Mouse (Mus musculus) ovary, adult 18-20 months (tissue): ENCODE data around the gene 5031439G07Rik.
"Not testable (repeated sequence)": the region's sequence is repeated elsewhere in the genome, so short reads cannot be mapped to it uniquely, and the experiment has no call there.

ENCODE experiments used
- DNase-seq: peaks from one replicate; pipeline ENCODE4 v3.0.0; 2022; ENCODE audit warnings: low spot score, mixed read lengths

The 5031439G07Rik gene

GRCm38 (mm10) chr15:84953259-84953658, 35.1 kb downstream of the 5031439G07Rik start:
- DNase-seq = no peak

- DNase-seq = no peak
Measured at GRCm38 (mm10) chr15:84950053-84950452, 38.3 kb downstream of the 5031439G07Rik start.

DNA sequence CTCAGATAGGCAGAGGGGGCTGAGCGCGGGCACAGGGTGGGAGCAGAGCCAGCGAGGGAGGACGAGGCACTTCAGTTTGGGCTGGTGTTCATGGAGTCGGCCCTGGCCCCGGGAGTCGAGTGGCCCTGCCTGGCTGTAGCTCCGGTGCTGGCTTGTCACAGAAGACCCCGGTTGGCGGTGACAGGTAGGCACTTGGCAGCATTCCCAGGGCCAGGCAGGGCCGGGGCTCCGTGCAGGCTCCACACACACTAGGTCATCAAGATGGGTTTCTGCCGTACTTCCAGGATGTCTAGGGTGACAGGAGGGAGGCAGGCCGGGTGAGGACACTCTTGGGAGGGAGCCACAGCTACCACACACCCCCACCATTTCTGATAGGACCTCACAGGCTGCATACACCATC, 39.4 kb downstream of the 5031439G07Rik start:
- no peak for DNase-seq

DNA sequence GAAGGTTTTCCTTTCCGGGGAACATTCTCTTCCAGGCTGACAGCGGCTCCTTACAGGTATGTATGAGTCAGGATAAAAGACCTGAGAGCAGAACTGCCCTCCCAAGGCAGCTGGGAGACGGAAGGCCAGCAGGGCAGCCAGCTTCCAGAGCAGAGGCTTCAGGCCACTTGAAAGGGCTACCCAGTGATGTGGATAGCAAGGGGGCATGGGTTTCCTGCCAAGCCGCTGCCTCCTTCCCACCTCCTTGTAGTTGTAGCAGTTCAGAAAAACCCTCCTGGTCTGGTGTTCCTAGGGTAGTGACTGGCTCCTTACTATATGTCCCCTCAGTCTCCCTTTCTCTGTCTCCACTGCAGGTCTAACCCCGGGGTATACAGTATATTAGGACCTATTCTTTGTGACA, 44.0 kb downstream of the 5031439G07Rik start:
- no peak for DNase-seq

GRCm38 (mm10) chr15:84942647-84943285, 45.6 kb downstream of the 5031439G07Rik start:
- no peak for DNase-seq

DNA sequence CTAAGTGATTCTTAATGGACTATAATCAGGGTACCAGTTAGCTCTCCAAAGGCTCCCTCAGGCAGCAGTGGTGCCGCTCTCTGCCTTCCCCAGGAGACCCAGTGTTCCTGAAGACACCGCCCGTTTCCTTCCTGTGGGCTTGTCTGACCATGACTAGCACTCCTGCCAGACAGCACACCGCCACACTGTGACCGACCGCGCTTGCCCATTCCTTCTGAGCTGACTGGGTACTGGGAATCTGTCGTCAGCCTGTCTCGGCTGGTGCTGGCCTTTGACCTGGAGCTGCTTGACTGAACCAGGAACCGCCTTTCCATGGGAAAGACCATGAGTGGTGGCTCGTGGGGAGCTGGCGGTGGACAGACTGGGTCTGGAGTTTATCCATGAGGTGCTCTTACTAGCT, 48.2 kb downstream of the 5031439G07Rik start:
- no peak for DNase-seq

- no peak for DNase-seq
Measured at GRCm38 (mm10) chr15:84934901-84935300, 53.5 kb downstream of the 5031439G07Rik start.

DNA sequence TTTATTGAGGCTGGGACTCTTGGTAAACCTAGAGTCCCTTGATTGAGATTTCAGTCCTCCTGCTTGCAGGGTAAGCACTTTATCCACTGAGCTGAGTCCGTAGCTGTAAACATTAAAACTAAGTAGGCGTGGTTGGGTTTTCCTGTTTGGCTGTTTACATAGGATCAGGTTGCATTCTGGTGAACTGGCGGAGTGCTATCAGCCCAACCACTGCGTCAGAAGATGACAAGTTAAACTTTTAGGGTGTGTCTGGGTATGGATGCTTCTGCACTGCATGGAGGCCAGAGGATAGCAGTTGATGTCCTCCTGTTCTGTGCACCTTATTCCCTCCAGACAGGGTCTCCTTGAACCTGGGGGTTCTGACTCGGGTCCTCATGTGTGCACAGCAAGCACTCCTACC, 56.0 kb downstream of the 5031439G07Rik start:
- DNase-seq = no peak

DNA sequence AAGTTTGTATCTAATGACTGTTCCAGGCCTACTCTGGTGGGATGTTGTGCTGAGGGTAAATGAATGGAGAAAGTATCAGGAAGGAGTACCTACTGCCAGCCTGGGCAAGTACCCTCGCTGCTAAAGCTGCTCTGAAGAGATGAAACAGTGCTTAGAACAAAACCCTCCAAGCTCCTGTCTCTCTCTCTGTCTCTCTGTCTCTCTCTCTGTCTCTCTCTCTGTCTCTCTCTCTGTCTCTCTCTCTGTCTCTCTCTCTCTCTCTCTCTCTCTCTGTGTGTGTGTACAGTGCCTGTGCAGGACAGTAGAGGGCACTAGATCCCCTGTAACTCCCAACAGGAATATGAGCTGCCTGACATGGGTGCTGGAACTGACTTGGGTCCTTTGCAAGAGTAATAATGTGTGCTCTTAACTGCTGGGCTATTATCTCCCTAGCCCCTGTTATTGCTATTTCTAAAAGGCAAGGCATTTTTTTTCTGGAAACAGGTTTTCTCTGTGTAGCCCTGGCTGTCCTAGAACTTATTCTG, 62.8 kb downstream of the 5031439G07Rik start:
- no peak for DNase-seq

DNA sequence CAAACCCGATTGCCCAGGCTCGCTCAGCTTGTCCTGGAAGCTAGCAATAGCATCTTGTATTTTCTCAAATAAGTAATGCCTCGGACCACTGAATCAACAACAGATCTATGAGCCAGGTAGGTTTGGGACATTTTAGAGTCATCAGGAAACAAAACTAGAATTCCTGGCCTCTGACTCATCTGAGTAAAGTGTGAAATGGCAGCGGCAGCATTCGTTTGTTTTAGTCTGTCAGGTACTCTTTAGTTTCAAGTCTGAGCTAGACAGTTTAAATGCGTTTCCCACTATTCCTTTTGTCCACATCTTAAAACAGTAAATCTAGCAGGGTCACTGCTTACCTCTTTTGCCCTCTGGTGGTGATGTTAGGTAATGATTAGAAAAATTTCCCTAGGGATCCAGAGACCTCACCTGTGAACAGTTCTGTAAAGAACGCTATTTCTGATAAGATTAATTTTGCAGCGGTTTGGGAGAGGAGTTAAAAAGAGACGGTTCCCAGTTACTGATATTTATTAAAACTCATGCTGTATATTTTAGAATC, 63.5 kb downstream of the 5031439G07Rik start:
- no peak for DNase-seq

- no peak for DNase-seq
Measured at GRCm38 (mm10) chr15:84923508-84924181, 64.7 kb downstream of the 5031439G07Rik start.

GRCm38 (mm10) chr15:84922884-84923507, 65.4 kb downstream of the 5031439G07Rik start, which contains the start of gene Nup50:
TSS of gene Nup50 (plus strand) at chr15:84923411.
- DNase-seq = peak; percentile 99

- DNase-seq = no peak
Measured at GRCm38 (mm10) chr15:84919938-84920337, 68.4 kb downstream of the 5031439G07Rik start, which contains the start of gene Gm29666. TSS of gene Gm29666 (minus strand) at chr15:84920038.

DNA sequence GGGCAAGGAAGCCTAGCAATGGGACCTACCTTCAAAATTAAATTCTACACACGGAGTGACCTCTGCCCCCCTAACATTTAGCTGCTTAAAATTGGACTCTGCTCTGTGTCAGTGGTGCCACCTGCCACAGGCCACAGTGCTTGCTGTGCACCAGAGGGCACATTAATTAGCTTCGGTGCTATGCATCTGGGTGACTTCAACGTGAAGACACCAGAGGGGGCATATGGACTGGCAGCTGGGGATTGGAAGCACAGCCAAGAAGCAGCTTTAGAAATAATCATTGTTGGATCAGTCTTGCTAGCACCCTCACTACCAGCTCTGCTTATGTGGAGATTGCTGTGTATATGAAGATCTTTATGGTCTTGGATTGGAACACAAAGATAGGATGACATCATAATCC, 75.2 kb downstream of the 5031439G07Rik start:
- DNase-seq = no peak

GRCm38 (mm10) chr15:84903843-84904385, 84.4 kb downstream of the 5031439G07Rik start:
- no peak for DNase-seq

DNA sequence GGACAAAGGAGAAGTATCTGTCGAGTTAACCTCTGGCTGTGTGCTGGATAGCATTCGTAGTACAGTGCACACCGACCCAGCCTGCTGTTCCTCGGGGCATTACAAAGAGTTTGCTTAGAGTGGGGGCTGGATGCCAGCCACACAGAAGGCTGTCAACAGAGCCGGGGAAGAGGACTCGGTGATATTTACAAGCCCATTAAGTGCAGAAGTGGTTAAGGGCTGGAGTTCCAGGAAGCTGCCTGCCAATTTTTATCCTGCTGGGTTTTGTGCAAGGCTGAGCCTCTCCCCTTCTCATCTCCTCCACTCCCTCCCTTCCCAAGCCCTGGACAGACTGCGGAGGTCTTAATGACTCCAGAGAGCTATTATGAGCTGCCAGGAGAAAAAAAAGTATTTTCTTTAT, 90.3 kb downstream of the 5031439G07Rik start:
- no peak for DNase-seq

- DNase-seq = no peak
Measured at GRCm38 (mm10) chr15:84896664-84897063, 91.7 kb downstream of the 5031439G07Rik start.

DNA sequence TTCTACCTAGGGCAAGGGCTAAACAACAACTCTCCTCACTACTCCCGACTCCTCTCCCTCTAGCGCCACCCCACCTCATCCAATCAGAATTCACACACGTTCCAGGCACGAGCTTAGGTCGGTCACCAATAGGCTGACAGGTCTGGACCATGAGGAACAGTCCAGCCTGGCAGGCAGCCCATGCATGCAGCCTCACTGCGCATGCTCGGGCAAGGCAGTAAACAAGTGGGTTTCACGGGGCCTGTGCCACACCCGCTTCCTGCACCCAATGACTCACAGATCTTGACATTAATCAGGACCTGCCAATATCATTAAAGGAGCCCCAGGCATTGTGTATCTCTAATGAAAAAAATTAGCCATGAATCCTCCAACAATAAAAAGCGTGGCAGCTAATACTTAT, 92.1 kb downstream of the 5031439G07Rik start:
- not testable (repeated sequence) for DNase-seq
